Mouse (Mus musculus) megakaryocyte, adult 5-6 weeks (primary cell): ENCODE data around the gene Prr9. TPM values are rescaled to one million over a fixed set of nuclear protein-coding genes. Genes with fewer than 3 reads are reported as not detected.

ENCODE experiments used
- ATAC-seq: 2 replicates; pipeline ENCODE4 v1.8.0; 2016; ENCODE audit warnings: mild to moderate bottlenecking, inconsistent platforms; ENCODE audit not compliant: poor library complexity, severe bottlenecking
- total RNA-seq, 2 experiments: library from RNA; stranded (forward) in 1 of 2; stranded (reverse) in 1 of 2; fragments of 153-499, 151-499 nt in 1 of 2; fragments of 221-1000, 200-1000 nt in 1 of 2; gene quantifications; 2 replicates each; pipeline versions ENCODE4 v1.2.3 to v1.2.4; 2015 to 2017

The Prr9 gene
- not detected in 2 replicates for total RNA-seq (2015)
- total RNA-seq (2017), result not detected in 2 replicates

DNA sequence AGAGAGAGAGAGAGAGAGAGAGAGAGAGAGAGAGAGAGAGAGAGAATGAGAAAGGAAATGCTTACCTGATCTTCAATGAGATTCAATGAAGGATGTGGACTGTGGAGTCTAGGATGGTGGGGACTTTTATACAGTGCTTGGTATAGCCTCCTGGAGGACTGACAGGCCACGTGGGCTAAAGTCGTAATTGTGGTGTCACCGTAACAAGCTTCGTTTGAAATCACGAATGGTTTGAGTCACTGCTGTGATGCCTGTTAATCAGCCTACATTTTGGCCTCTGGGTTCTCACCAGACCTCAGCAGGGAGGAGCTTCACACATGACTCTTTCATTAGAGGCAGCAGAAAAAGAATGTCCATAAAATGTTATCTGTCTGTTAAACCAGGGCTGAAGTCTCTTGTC lies at the start of gene Prr9:
Gene Prr9 (minus strand): TSS at position 101 of the 400 bp plus-strand sequence.
- ATAC-seq, result no peak

DNA sequence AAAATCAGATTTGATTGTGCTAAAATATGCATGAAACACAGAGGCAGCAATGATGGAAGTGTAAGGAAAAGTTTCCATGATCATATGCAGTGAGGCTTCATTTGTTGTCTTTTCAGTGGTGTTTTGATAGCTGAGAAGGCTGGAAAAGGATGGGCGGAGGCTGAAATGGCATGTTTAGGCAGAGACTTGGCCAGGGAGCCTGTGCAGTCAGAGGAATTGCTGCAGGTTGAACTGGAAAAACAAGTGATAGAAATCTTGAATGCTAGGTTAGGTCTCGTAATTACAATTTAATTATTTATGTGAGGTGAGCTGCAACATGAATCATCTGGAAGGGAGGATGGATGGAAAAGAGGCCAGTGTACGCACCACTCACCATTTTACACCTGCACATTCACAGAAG lies 46.1 kb upstream of the Prr9 start:
- ATAC-seq, result no peak

DNA sequence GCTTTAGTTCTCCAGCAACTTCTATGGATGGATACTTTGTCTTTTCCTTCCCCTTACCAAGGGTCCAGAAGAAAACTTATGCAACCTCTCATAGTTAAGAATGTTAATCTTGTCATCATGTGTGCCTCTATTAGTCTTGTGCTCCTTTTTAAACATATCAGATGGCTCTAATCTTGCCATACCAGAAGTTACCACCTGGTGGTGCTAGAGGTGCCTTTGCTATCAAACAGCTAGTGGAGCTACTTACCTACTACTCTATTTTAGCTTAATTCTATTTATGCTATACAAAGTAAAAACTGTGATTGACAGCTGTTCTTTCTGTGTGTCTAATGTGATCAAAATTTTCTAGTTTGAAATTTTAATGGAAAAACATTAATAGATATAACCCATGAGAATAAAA lies 29.6 kb upstream of the Prr9 start:
- 0 out of 2 replicates have a peak, but pooled peaks have one; percentile 54 for ATAC-seq

DNA sequence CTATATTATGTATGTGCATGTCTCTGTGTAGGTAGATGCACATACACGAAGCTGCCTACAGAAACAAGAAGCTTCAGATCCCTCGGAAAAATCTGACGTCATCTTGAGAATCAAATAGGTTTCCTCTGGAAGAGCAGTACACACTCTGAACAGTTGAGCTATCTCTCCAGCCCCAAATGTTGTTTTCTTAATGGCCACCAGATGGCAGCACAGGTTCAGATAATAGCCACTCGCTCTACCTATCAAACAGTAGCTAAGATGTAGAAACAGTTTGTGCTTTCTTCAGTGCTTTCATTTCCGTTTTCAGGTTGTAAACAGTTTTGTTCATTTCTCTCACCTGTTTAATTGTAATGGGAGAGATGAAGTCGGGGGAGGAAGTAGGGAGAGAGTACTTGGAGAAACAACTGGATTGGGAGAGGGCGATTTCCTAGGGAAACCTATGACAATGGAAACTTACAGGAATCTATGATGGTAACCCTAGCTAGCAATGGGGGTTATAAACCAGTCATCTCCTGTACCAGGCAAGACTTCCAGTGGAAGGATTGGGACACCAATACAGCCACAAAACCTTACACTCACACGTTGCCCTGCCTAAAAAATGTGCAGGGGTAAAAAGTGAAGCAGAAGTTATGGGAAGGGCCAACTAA lies 27.0 kb upstream of the Prr9 start:
- peak; percentile 71 for ATAC-seq

DNA sequence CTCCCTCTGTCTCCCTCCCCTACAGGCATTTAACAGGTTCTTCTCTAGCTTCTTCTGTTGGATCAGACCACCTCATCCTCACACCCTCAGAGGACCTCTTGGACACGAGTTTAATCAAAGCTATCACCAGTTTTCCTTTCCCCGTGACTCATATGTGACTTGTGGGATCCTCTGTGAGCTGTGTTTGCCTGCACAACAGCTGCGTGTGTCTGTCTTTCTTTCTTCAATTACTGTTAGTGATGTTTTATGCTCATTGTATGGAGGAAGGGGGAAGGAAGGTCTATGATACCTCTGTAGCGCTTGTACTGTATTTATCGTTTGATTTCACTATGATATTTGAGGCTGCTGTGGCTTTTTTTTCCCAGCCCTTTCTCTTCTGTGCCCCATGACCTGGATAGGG lies 24.2 kb upstream of the Prr9 start:
- ATAC-seq, result no peak

DNA sequence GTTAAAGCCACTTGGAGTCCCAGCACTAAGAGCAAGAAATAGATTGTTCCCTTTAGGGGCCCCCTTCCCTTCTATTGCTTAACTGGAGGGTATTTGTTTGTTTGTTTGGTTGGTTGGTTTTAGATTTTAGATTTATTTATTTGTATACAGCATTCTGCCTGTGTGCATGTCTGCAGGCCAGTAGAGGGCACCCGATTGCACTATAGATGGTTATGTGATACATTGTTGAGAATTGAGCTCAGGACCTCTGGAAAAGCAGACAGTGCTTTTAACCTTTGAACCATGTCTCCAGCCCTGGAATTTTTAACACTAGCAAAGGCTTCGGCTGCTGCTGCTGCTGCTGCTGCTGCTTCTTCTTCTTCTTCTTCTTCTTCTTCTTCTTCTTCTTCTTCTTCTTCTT lies 23.7 kb upstream of the Prr9 start:
- no peak for ATAC-seq

DNA sequence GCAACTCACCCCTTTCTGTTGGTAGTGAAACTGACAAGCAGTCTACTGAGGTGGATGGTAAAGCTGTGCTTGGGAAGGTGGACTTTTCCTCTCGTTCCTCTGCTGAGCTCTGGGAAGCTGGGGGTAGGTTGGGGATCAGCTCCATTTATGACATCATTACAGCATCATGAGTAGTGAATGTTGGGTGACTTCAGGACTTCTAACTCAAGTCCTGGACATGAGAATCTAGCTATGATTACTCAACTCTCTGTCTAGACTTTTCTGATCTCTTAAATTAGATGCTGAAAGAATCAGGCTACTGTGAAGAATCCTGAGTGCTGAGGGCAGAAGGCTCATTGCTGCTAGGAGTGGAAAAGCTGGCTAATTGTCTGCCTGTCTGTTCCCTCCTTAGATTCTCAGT lies 18.9 kb upstream of the Prr9 start, which contains the start of gene Lelp1:
Gene Lelp1 (minus strand): TSS at position 101 of the 400 bp plus-strand sequence.
- ATAC-seq, result no peak

DNA sequence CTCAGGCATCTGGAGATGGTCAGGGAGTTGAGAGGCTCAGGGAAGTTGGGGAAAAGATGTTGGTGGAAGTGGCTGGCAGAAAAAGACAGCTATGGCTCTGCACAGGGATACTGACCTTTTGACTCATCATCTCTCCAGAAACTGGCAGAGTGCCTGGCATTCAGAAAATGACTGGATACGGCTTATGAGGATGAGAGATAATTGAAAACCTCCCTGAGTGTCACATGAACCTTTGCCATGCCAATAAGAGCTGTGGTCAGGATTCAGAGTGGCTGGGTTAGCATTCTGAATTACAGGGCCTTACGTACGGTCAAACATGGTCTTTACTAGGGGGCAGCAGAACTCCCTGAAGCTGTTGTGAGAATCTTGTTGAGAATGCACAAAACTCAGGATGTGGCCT lies 2.8 kb downstream of the Prr9 start:
- no peak for ATAC-seq

DNA sequence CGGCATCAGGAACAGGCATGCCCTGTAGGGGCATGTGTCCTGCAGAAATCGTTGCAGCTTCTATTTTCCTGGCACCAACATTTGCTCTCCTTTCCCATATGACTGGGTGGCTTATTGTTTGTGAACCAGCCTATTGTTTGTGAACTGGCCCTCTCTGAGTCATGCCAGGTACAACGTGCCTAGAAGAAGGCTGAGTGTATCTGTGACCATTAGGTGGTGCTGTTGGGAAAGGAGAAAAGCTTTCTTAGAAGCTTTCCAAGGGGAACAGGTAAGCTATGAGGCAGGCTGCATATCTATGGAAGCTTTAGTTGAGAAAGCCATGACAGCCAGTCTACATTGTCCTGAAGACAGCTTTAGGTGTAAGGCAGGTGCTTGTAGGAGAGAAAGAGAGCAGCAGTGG lies 5.8 kb downstream of the Prr9 start:
- no peak for ATAC-seq

DNA sequence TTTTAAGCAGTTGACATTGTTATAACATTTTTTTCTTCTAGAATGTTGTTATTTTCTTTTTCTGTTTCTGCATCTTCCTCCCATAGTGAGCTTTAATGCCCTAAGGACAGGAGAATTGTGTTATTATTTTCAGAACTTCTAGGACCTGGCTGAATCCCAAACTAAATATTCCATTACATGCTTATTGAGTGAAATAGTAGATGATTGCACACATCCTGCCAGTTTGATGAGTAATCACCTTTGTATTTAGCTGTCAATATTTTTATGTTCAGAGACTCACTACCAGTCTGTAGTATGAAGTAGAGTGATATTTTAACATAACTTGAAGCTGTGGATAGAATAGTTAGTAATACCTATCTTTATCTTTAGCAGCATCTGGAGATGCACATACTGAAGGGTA lies 12.2 kb downstream of the Prr9 start:
- ATAC-seq, result no peak

DNA sequence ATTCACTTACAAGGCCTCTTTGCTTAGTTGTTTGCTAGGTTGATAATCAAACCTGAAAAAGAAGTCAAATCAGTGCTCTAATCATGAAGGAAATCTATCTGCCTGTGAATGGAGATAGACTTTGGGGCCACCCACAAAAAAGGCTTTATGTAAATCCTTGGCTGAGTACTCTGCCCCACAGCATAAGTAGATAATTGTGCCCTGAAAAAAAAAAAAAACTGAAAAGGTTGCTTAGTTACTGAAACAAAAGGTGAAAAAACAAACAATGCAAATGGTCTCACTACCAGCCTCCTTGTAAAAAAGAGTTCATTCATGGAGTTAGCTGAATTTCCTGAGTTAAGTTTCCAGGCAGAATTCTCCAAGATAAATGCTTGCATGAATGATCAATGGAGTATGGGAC lies 13.0 kb downstream of the Prr9 start:
- no peak for ATAC-seq

DNA sequence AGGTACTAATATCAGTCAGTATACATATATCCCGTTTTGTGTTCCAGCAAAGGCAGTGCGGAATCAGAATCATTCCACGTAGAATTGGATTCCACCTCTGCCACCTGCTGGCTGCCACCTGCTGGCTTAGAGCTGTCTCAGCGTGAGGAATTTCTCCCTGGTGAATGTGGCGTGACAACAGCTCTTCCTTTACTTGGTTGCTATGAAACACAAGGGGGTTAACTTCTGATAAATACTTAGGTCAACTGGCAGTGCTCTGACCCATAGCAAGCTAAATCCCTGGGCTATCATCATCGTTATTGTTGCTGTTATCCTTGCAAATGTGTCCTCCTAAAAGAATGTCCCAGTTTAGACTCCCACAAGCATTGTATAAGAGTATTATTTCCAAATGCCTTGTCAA lies 17.2 kb downstream of the Prr9 start:
- ATAC-seq, result no peak

DNA sequence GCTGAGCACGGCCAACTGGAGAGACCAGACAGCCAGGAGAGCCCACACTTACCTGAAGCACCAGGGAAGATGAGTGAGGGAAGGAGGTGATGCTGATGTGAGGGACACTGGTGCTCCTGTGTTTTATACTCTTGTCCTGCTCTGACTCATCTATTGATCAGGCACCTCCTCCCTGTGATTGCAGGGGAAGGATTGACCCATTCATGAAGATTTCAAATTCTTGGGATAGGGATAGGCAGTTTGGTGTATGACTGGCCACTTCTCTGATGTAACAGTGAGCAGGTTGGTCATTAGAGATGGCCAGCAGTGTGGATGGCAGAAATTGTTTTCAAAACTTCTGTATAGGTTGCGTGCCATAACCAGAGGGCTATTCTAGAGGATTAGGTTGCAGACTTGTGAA lies 40.7 kb downstream of the Prr9 start, which contains the start of gene Lor:
Gene Lor (minus strand): TSS at position 101 of the 400 bp plus-strand sequence.
- ATAC-seq, result no peak

DNA sequence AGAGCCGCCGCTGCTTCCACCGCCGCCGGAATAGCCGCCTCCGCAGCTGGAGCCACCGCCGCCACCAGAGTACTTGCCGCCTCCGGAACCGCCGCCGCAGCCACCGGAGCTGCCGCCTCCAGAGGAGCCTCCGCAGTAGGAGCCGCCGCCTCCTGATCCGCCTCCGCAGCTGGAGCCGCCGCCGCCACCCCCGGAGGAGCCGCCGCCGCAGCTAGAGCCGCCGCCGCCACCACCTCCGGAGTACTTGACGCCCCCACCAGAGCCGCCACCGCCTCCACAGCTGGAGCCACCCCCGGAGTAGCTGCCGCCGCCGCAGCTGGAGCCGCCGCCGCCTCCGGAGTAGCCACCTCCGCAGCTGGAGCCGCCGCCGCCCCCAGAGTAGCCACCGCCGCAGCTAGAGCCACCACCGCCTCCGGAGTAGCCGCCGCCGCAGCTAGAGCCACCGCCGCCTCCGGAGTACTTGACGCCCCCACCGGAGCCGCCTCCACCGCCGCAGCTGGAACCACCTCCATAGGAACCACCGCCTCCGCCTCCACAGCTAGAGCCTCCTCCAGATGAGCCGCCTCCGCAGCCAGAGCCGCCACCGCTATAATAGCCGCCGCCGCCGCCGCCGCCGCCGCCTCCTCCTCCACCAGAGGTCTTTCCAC lies 42.3 kb downstream of the Prr9 start:
- ATAC-seq, result peak; percentile 16; the same call in 1 of the 2 replicates

DNA sequence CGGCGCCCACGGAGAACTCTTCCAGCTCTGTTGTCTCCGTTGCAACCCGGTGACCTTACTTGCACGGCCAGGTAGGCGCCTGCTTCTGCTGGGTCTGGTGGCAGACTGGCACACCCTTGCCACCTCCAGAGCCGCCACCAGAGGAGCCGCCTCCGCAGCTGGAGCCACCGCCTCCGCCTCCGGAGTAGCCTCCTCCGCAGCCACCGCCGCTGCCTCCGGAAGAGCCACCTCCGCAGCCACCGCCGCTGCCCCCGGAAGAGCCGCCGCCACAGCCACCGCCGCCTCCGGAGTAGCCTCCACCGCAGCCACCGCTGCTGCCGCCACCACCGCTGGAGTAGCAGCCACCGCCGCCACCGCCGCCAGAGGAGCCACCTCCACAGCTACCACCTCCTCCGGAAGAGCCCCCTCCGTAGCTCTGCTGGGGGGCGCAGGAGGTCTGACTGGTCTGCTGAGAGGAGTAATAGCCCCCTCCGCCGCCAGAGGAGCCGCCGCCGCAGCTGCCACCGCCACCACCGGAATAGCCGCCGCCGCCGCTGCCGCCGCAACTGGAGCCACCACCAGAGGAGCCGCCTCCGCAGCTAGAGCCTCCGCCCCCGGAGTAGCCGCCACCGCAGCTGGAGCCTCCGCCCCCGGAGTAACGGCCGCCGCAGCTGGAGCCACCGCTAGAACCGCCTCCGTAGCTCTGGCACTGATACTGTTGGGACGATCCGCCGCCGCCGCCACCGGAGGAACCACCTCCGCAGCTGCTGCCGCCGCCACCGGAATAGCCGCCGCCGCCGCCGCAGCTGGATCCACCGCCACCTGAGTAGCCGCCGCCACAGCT lies 43.1 kb downstream of the Prr9 start:
- peak; percentile 53 for ATAC-seq

Other genes with a start within 250 kb of the Prr9 start
- gene Pglyrp3, start 109.4 kb downstream of the Prr9 start, total RNA-seq (2015), result not detected in 2 replicates
- gene Pglyrp3, start 109.4 kb downstream of the Prr9 start, total RNA-seq (2017), result not detected in 2 replicates
- not detected in 2 replicates for gene Lor, start 40.8 kb downstream of the Prr9 start, total RNA-seq (2015)
- not detected in 2 replicates for gene Lor, start 40.8 kb downstream of the Prr9 start, total RNA-seq (2017)
- not detected in 2 replicates for gene Lelp1, start 18.8 kb upstream of the Prr9 start, total RNA-seq (2015)
- not detected in 2 replicates for gene Lelp1, start 18.8 kb upstream of the Prr9 start, total RNA-seq (2017)
- not detected in 2 replicates for gene Sprr2a1, start 91.9 kb upstream of the Prr9 start, total RNA-seq (2015)
- gene Sprr2a1, start 91.9 kb upstream of the Prr9 start, total RNA-seq (2017), result not detected in 2 replicates
- gene Sprr2a2, start 92.0 kb upstream of the Prr9 start, total RNA-seq (2015), result not detected in 2 replicates
- not detected in 2 replicates for gene Sprr2a2, start 92.0 kb upstream of the Prr9 start, total RNA-seq (2017)
- not detected in 2 replicates for gene Sprr2a3, start 161.5 kb upstream of the Prr9 start, total RNA-seq (2015)
- not detected in 2 replicates for gene Sprr2a3, start 161.5 kb upstream of the Prr9 start, total RNA-seq (2017)
- gene Sprr2b, start 192.7 kb upstream of the Prr9 start, total RNA-seq (2015), result not detected in 2 replicates
- gene Sprr2b, start 192.7 kb upstream of the Prr9 start, total RNA-seq (2017), result not detected in 2 replicates
- not detected in 2 replicates for gene Sprr2d, start 215.2 kb upstream of the Prr9 start, total RNA-seq (2015)
- not detected in 2 replicates for gene Sprr2d, start 215.2 kb upstream of the Prr9 start, total RNA-seq (2017)
- not detected in 2 replicates for gene Sprr2e, start 228.2 kb upstream of the Prr9 start, total RNA-seq (2015)
- not detected in 2 replicates for gene Sprr2e, start 228.2 kb upstream of the Prr9 start, total RNA-seq (2017)
- not detected in 2 replicates for gene Sprr2f, start 241.2 kb upstream of the Prr9 start, total RNA-seq (2015)
- not detected in 2 replicates for gene Sprr2f, start 241.2 kb upstream of the Prr9 start, total RNA-seq (2017)